Mouse (Mus musculus): Measurements from ENCODE around the gene Ralgapa1.

The Ralgapa1 gene

DNA sequence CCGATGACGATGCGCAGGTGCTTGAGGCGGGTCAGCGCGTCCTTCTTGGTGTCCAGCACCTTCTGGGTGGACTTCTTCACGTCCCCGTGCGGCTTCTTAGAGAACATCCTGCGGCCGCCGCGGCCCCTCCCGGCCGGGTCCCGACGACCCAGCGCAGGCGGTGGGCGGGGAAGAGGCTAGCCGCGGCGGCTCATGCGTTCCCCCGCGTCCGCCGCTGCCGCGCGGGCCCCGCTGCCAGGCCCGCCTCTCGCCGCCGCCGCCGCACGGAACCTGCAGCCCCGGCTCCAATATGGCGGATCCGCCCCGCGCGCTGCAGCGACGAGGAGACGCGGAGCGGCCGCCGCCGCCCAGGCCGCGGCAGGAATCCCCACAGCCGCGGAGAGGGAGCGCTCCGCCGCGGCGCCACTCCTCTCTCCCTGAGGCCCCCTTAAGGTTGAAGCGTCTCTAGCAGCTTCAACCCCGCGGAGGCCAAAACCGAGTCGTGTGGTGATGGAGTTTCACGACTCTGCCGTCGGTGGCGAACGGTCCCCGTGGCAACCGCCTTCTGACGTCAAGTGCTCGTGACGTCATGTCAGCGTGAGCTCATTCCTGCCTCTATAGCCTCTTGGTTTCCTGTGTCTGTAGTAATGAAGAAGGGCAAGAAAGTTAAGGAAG, at the start of gene Ralgapa1:
Ralgapa1 (minus strand) TSS at position 507 of the 654 bp plus-strand sequence.
- DNase-seq (ENCODE audit: low spot score in 2 of 2) = peak; percentile 83 to 90

DNA sequence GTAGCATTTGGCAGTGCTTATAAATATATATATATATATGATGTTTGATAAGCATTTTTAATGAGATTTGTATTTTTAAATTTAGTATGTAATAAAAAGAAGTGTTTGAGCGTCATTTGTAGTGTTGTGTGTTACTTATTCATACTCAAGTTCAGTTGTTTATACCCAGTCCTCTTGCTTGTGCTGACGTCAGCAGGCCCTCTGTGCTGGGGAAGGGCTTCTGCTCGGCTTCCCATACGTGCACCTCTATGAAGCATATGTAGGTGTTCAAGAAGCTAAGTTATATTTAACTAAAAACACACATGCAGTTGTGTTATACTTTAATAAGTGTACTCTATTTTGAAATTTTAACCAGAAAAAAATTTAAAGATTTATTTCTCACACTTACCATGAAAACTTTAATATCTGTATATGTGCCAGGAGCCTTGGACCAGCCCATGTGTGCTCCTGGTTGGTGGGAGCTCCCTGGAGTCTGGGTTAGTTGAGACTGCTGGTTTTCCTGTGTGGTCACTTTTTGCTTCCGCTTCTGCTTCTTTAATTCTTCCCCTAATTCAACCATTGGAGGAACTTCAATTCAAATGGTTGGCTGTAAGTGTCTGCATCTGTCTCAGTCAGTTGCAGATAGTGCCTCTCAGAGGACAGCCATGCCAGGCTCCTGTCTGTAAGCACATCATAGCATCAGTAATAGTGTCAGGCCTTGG, 48.8 kb upstream of the Ralgapa1 start:
- no peak for DNase-seq (ENCODE audit: low spot score in 2 of 2)

- no peak for DNase-seq (ENCODE audit: low spot score in 2 of 2)
These were observed 46.8 kb upstream of the Ralgapa1 start for GRCm38 (mm10) chr12:55867738-55868137.

- no peak for DNase-seq (ENCODE audit: low spot score in 2 of 2)
These were observed 39.7 kb upstream of the Ralgapa1 start for GRCm38 (mm10) chr12:55860631-55861030.

- DNase-seq (ENCODE audit: low spot score in 2 of 2) = no peak
These were observed 38.7 kb upstream of the Ralgapa1 start for GRCm38 (mm10) chr12:55859409-55860349.

DNA sequence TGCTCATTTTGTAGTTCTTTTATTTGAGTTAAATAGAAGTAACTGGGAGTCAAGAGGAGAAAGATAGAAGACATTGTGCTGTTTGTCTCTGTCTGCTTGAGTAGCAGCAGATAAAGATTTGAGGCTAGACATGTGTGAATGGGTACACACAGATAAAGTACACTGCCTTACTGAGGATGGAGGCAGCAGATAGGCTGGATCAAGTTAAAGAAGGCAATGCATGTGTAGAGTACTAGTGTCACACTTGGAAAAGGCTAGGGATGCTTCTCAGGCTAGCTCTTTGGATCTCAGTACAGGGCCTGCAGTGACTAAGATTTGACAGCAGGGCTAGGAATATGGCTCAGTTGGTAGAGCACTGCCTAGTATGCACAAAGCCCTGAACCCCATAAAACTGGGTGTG, 29.7 kb upstream of the Ralgapa1 start:
- no peak for DNase-seq (ENCODE audit: low spot score in 2 of 2)

DNA sequence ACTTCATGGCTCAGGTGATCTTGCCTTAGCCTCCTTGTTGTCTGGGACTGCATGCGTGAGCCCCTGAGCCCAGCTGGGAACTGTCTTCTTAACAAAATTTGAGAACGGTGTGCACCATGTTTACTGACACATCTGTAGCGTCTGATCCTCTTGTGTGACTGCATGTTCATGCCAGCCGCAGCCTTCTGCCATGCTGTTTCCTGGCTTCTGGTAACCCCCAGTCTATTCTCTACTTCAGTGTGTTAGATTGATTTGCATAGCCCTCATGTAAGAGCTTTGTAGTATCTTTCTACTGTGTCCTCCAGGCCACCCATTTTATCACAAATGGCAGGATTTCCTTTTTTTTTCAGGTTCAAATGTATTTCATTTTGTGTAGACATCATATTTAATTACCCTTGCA, 26.9 kb upstream of the Ralgapa1 start:
- no peak for DNase-seq (ENCODE audit: low spot score in 2 of 2)

GRCm38 (mm10) chr12:55846741-55847140, 25.8 kb upstream of the Ralgapa1 start:
- DNase-seq (ENCODE audit: low spot score in 2 of 2) = peak; percentile 37 to 38

DNA sequence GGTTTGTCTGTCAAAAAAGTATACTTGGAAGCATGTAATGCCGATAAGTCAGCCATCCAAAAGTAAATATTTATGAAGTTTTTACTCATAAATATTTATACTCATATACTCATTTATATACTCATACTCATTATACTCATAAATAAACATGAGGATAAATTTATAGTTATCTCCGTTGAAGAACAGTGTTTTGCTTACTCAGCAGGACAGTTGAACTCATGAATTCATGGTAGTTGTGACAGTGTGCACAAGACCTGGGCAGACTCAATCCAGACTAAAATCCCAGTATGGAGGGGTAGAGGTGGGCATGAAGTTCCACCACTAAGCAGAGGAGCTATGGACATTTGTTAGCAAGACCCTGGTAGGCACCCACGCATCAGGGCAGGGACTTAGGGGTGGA, 16.5 kb upstream of the Ralgapa1 start:
- DNase-seq (ENCODE audit: low spot score in 2 of 2) = no peak

DNA sequence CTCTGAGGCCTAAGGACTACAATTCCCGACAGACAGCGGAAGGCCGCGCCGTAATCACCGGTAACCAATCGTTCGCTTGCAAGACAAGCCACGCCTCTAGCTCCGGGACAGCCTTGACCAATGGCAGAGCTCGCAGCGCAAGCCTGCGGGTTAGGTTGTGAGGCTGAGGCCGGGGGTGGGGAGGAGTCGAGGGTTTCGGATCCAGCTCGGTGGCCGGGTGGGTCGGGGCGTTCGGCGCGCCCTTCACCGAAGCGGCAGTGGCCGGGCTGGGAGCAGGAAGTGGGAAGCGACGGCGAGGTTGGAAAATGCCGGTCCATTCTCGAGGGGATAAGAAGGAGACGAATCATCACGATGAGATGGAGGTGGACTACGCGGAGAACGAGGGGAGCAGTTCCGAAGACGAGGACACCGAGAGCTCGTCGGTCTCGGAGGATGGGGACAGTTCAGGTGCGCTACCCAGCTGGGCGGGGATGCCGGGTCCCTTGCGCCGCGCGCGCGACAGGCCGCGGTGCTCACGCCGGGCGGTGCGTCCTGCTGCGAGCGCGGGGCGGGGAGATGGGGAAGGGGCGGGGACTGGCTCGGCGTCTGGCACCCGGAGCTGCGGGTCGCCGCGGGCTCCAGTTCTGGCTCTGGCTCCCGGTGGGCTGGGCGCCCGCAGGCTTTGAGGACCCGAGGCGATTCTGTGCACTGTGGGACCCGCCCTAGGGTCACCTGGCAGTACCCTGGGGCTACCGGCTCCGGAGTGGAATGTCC, 15.4 kb upstream of the Ralgapa1 start, which contains the start of gene Brms1l:
Brms1l (plus strand) TSS at position 126 of the 753 bp plus-strand sequence.
- peak; percentile 96 to 97 for DNase-seq (ENCODE audit: low spot score in 2 of 2)

- DNase-seq (ENCODE audit: low spot score in 2 of 2) = no peak
These were observed 14.9 kb upstream of the Ralgapa1 start for GRCm38 (mm10) chr12:55835857-55836198.

- DNase-seq (ENCODE audit: low spot score in 2 of 2) = no peak
These were observed 13.9 kb upstream of the Ralgapa1 start for GRCm38 (mm10) chr12:55834891-55835290.

DNA sequence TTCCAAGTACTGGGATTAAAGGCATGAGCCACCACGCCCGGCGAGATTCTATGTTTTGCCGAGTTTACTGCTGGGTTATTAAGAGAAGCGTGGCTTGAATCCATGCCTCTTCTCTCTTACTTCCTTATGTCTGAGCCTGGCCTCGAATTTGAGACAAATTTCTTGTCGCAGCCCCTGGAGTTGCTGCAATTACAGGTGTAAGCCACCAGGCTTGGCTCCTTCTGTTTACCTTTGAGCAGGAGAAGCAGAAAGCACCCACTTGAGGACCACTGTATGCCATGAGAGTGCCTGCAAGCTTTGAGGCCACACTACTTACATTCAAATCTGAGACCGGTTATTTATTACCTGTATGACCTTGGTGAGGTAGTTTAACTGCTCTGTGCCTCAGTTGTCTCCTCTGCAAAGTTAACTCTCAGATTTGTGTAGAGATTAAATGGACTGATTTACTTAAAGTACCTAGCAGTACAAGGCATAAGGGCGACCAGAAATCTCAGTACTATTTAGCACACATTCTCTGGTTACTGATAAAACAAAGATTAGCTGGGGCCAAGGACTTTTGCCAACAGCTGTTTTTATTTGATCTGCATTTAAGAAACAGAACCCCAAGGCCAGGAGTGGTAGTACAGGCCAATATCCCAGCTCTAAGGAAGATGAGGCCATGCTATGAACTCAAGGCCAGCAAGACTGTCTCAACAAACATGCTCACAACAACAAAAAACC, 13.1 kb upstream of the Ralgapa1 start:
- no peak for DNase-seq (ENCODE audit: low spot score in 2 of 2)

GRCm38 (mm10) chr12:55832961-55833360, 12.0 kb upstream of the Ralgapa1 start:
- no peak for DNase-seq (ENCODE audit: low spot score in 2 of 2)

- peak; percentile 86 to 90 for DNase-seq (ENCODE audit: low spot score in 2 of 2)
These were observed 10.1 kb upstream of the Ralgapa1 start for GRCm38 (mm10) chr12:55831101-55831500.

GRCm38 (mm10) chr12:55825537-55825936, 4.6 kb upstream of the Ralgapa1 start:
- no peak for DNase-seq (ENCODE audit: low spot score in 2 of 2)

DNA sequence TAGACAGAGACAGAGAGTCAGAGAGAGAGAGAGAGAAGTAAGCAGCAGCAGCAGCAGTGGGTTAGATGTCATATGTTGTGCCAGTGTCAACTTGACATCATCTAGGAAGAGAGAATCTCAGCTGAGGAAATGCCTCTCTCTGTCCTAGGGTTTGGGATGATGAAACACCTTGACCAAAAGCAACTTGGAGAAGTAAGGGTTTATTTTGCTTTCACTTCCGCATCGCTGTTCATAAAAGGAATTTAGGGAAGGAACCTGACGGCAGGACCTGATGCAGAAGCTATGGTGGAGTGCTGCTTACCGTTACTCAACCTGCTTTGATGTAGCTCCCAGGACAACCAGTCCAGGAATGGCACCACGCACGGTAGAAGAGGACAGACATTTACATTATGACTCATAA, 3.1 kb upstream of the Ralgapa1 start:
- no peak for DNase-seq (ENCODE audit: low spot score in 2 of 2)

- DNase-seq (ENCODE audit: low spot score in 2 of 2) = peak; percentile 36 to 59
These were observed 777 bp downstream of the Ralgapa1 start for GRCm38 (mm10) chr12:55820119-55820660.

GRCm38 (mm10) chr12:55816488-55816887, 4.5 kb downstream of the Ralgapa1 start:
- no peak for DNase-seq (ENCODE audit: low spot score in 2 of 2)

DNA sequence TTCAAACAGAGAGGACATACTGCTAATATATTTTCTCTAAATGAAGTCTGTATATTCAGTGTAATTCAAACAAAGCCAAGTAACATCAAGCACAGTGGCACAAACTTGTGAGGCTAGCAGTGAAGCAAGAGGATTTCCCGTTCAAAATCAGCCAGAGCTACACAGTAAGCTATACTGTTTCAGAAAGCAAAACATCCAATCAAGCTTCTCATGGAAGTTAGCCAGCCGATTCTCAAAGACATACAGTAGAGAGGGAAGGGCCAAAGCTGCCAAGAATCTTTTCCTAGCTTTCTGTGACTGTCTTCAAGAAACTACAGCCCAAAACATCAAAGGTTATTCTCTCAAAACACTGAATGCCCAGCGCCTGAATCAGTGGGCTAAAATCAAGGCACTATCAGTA, 15.9 kb downstream of the Ralgapa1 start:
- no peak for DNase-seq (ENCODE audit: low spot score in 2 of 2)

- no peak for DNase-seq (ENCODE audit: low spot score in 2 of 2)
These were observed 19.8 kb downstream of the Ralgapa1 start for GRCm38 (mm10) chr12:55801131-55801530.
